Mouse (Mus musculus) layer of hippocampus, adult 9-11 months (tissue): ENCODE measurements around the gene Tcf7l2.
A peak's percentile ranks its signal among the peaks of the same experiment; 100 is the strongest.

Experiments
- DNase-seq: peaks from one replicate; pipeline ENCODE4 v3.0.0; 2022

Gene Tcf7l2

DNA sequence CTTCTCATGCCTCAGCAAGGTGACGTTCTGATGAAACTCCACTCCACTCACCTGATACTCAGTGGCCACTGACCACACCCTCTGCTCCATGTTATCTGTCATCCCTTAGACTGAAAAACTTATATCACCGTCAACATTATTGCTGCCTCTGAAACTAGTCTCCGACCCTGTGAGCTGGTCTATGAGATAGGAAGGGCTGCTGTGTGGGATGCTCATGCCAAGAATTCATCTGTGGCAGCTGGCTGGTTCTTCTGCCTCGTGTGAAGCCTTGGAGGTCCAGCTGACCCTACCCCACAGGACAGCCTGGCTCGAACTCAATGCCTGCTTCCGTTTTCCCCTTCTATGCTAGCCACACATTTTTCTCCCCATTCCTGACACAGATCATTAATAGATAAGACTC lies 125.6 kb downstream of the Tcf7l2 start:
- no peak for DNase-seq

DNA sequence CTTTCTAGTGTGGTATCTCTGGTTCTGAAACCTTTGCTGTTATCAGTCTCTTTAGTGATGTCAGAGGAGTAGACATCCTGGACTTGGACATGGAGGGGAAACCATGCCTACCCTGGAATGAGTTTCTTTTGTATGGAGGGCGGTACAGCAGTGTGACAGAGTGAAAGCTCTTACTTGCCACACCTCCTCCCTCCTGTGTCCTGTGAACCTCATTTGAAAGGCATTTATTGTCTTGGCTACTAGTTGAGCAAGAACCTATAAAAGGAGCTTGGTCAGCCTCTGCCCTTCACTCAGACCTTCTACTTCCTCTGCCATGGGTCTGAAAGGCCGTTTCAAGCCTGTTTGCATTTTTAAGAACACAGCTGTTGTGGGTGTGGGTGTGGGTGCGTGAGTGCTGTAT lies 126.3 kb downstream of the Tcf7l2 start:
- DNase-seq: no peak

DNA sequence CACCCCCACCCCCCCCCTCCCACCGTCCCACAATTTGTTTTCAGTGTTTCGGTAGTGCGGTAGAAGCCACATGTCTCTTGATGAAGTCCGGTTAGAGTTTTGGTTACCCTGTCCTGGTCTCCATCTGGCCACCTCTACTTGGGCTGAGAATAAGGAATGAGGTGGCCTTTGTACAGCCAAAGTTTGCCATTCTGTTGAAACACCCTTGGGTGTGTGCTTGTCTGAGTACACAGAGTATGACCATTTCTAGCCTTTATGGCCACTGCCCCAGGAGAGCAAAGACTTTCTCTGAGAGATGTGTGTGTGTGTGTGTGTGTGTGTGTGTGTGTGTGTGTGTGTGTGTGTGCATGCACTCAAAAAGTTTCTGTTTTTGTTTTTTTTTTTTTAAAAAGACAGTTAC lies 127.0 kb downstream of the Tcf7l2 start:
- DNase-seq: no peak

DNA sequence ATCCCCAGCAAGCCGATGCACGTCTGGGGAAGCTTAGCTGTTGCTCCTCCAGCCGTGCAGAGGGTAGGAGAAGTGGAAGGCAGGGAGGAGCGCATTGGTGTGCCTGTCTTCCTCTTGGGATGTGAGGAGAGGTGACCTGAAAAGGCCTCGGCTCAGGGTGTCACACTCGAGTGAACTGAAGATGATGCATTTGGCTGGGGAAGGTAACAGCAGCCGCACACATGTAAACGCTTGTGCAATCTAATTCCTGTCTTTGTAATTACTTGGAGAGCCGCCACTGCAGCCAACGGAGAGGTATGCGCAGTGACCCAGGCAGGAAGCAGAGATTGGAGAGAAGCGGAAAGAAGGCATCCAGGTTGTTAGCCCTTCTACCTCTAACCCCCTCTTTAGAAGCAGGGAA lies 129.2 kb downstream of the Tcf7l2 start:
- DNase-seq: no peak

DNA sequence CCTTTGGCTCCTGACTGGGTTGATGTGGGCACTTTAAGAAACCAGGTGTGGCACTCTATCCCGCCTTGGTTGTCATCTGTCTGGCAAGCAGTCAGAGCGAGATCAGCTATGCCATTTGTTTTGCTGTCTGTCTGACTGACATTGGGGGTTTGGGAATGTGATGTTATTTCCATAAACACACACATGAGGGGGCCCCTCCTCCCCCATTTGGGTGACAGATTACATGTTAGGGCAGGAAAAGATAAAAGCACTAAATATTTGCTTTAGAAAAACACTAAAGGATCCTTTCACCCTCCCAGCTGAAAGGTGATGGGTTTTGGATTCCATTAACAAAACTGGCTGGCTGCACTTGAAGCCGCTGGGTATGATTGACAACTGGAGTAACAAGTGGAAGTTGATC lies 129.9 kb downstream of the Tcf7l2 start:
- DNase-seq: no peak

DNA sequence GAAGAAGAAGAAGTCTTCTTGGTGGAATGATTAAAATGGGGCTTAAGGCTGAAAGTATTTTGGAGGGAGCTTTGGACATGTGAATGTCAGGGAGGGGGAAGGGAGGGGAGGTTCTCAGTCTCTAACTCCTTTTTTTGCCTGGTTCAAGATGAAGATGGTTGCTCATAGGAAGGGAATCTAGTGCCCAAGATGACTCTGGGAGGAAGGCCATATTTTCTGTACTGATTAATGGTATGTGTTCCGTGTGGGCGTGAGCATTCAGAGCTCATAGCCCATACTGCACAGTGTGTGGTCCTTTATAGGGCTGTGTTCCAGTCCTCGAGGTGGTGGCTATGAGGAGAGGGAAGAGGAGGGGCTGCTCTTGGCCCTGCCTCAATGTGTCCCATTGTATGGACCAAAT lies 131.6 kb downstream of the Tcf7l2 start:
- DNase-seq: no peak

DNA sequence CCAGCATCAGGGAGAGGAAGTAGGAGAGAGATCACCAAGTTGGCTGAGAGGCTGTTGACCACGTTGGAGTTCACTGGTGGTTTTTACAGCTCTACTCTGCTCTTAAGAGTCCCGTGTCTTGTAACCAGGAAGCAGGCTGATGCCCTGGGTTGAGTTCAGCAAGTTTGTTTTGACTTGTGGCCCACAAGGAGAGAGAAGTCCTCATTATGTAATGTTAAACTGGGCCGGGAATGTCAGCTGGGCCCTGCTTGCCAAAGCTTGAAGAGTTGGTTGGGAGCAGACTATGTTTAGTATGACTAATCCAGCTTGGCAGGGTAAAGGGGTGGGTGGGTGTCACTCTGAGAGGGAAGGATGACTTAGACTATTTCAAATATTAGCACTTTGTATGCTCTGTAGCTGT lies 134.9 kb downstream of the Tcf7l2 start:
- peak; percentile 40 for DNase-seq

DNA sequence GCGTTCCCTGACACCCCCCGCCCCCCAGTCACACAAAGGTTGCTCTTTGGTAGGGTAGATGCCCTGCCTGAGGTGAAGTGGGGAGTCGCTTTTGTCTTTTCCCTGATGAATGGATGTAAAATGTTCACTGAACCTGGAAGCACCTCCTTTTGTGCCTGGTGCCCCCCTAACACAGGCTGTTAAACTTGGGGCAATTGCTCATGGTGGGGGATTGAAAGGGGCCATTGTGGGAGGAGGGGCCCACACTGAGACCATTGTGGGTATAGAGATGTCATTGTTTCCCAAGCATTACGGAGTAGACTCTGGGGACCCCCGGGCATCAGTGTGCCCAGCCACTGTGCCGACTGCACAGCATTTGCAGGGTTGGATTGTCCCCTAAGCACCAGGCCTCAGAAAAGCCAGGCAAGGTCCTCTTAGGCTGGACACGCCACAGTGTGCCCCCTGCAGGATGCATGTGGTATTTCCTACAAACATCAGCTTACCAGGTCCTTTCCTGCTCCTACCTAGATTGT lies 135.8 kb downstream of the Tcf7l2 start:
- peak; percentile 8 for DNase-seq

DNA sequence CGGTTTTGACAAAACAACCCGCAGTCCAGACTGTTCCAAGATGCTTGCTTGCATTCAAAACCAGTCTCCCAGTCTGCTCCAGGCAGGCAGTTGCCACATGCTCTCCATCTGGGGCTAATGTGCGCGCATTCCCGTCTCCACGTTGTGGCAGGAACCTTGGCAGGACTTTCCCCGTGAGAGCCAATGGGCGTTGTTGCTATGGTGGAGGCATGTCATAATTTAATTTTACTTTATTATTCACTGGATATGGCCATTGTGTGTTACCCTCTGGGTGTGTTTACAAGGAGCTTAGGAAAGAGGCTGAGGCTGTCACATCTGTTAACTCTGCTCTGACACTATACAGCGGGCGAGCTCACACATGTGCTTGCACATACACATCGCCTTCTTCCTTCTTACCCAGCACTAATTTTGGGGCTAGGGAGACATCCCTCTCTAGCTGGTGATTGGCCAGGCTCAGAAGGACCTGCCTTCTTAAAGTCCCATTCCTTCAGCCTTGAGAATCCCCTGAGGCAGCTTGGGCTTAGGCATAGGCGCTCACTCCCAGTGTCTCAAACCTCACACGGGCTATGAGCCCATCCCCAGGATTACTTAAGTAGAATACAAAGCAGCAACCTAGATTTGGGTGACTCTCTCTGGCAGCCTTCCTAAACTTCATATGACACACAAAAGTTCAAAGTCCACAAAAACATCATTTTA lies 139.2 kb downstream of the Tcf7l2 start:
- peak; percentile 72 for DNase-seq

DNA sequence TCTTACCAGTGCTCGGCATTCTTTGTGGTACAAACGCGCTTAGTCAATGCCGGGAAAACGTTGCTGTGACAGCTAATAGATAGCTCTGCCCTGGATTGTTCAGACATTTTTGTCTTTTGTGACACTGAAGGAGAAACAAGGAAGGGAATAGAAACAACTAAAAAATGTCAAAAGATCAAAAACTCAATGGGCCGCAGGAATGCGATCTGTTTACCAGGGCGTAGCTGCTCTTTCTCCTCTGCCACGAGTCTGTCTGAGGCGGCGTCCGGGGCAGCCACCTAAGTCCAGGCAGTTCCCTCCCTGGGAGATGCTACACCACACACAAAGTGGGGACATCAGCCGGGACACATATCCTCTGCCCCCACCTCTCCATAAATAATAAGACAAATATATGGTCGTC lies 144.9 kb downstream of the Tcf7l2 start:
- no peak for DNase-seq

DNA sequence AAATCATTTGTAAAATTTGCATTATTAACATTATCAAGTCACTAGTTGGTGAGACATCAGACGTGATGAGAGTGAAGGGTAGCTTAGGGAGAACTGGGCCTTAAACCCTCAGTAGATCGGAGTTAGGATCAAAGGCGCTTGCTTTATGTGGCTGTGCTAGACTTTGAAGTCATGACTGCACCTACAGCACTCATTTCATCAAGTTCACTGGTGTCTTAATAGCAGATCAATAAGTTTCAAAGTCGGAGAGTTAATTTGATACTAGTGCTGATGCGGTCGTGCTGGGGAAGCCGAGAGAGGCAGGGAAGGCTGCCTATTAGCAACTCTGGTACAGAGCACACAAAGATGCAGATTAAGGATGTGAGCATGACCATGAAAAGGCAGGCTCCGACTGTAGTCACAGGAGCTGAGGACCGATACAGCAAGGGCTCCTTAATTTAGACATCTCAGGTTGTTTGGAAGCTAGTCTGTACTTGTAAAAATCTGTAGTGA lies 150.1 kb downstream of the Tcf7l2 start:
- no peak for DNase-seq

DNA sequence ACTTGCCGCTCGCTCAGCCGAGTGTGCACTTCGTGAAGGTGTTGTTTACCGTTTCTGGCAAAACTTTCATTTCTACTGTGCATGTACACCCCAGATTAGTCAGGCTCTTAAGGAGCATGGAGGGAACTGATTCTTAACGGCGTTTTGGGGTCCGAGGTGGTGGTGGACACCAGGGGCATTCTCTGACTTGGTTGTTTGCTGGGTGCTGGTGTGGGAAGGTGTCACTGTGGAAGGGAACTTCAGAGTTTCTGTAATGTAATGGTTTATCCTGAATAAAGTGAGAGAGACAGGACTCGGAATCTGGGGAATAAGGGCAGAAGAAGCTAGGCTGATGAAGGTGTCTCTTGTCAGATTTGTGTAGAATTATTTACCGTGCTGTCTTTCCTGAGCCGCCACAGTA lies 151.9 kb downstream of the Tcf7l2 start:
- no peak for DNase-seq

DNA sequence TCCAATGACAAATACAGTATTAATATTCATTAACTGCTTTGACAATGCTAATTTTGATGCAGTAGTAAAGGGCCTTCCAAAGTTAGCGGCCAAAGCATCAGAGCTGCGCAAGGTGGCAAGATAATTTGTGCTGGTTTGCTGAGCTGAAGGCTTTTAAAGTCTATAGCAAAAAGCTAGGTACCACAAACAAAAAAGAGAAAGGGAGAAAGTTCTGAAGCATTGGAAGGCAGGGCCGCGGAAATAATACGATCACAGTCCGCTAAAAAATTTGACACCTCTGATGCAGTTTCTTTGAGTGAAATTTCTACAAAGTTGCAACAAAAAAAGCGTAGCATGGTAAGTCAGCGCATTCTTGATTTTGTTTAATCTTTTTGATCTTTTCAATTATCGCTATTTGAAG lies 152.8 kb downstream of the Tcf7l2 start:
- DNase-seq: no peak

DNA sequence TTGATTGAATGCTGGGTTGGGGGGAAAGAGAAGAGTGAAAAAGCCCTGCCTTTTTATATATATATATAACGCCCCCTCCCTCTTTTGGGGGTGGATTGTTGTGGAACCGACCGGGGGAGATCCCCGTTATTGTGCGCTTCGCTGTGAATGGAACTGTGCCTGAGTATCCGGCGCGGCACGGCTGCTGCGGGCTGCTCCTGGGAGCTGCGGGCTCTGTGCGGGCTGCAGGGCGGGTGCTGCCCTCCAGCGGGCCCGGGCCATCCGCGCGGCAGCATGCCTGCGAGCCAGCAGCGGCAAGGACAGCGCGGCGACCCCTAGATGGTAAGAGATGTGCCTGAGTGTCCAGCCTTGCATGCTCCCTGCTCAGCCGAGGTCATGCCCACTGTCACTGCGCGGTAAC lies 153.7 kb downstream of the Tcf7l2 start:
- peak; percentile 4 for DNase-seq

DNA sequence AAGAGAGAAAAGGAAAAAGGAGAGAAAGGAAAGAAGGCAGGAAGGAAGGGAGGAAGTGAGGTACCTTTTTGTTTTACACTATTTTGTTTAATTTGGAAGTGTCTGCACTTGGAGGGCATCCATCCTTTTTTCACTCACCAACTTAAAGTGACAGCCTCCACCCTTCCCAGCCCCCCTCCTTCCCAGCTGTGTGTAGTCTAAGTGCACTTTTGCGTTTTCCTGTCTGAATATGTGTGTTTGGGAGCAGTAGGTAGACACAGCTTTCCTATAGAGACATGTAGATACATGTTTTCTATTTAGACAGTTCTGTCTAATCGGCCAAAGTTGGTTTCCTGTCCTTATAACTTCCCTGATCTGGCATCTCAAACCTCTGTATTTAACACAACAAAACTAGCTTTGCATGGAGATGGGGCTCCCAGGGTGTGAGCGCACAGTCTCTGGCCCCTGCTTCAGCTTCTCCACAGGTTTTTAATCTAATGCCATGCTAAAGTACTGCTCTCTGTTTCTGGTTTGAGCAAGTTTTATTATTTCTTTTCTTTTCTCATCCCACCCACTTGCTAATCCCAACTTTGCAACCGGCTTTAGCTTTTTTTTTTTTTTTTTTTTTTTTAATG lies 154.3 kb downstream of the Tcf7l2 start:
- DNase-seq: no peak

DNA sequence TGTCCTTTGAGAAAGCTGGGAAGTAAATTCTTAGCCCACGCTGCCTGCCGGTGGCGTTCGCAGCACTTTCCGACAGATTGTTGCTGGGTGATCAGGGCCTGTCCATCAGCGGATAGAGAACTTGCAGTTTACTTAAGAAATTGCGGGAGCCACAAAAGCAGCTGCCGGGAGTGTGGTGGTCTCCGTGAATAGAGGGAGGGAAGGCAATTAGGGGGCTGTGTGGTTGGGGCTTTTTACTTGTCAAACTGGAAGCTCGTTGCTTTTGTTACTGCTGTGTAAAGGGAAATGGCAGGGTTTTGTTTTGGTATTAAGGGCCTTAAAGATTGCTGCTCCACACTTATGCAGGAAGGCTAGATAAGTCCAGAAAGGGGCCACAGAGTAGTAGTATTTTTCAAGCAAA lies 155.0 kb downstream of the Tcf7l2 start:
- DNase-seq: no peak

DNA sequence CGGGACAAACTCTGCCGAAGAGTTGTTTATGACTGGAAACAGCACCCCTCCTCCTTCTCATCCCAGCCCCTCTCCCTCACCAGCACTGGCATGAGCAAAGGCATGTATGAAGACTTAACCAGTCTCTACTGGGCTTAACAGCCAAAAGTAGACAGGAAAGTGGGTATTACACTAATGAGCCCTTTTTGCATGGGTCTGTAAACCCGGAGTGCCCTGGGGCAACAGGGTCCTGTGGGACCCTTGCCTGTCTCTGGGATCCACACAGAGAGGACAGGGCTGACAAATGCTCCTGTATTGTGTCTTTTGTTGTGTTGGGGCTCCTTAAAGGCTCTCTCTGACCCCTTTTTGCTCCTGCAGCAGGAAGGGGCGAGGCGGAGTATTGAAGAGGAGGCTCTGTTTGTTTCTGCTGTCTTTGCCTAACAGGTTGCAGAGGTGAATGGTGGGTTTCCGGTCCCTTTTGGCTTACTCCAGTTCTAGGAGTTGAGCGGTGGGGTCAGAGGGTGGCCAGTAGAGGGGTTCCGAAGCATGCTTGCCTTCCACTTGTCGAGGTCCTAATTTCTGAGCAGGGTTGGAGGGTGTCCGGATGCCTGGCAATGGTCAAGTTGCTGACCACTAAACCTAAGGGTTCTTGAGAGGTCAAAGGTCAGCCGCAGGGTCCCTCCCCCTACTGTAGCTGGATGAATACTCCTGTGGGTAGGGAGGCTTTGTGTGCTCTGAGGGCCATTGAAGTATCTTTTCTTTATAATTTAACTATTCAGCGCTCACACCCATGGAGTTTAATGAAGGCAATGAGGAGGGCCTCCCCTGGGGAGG lies 161.2 kb downstream of the Tcf7l2 start:
- no peak for DNase-seq

DNA sequence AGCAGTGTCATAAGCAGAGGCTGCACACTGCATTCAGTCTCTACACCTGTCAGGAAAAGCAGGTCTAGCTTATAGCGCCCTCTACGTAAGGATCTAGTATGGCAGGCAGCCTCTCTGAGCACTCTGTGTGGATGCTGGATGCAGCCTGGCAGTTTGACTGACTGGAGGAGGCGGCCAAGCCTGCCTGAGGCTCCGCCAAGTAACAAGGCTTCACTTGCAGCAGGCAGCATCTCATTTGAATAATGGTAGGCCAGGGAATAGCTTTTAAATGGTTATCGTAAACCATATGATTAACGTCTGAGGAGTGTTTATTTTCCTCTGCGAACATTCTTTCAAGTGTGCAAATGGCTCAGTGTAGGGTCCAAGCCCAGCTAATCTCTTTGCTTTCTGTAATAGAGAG lies 167.4 kb downstream of the Tcf7l2 start:
- no peak for DNase-seq

DNA sequence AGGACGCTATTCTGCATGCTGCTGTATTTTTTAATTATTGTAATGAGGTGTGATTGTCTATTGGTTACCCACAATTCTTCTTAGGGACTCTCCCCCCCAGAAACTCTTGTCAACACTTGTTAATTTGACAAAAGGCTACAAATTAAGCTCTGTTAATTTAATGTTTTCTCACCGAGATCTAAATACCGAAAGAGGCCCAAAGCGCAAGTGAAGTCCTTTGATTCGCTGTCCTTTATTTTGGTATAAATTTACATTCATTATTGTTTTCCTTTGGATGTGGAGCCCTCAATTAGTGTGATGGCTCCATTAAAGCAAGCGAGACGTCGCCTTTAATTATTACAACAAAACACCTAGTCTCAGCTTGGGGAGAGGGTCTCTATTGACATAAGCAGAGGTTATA lies 170.3 kb downstream of the Tcf7l2 start:
- no peak for DNase-seq

DNA sequence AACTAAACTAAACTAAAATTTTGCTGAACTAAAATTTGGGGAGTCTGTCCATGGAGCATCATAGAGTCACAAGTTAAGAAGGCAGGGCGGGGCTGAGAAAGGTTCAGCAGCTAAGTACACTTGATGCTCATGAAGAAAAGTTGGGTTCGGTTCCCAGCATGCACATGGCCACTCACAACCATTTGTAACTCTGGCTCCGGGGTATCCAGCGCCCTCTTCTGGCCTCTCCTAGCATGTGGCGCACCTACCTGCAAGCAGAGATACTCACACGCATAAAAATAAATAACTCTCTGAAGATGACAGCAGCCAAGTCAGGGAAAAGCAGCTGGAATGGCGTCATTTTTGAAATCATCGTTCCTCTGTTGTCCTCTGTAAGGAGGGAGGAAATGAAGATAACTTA lies 171.2 kb downstream of the Tcf7l2 start:
- DNase-seq: no peak

DNA sequence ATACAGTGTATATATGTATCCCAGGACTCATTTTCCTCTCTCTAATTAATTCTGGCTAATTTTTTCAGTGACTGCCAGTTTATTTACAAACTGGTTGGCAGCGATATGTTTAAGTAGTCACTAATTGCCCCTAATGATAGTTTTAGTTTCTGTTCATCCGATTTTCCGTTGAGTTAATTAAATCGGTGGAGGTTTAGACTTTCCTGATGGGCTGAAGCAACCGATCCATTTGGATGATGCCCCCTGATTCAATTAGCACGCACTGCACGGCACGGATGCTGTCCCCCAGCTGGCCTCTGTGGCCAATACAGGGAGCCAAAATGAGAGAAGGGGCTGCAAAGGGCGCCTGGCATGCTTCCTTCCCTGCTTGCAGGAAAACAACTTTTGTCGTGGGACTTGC lies 172.0 kb downstream of the Tcf7l2 start:
- no peak for DNase-seq

DNA sequence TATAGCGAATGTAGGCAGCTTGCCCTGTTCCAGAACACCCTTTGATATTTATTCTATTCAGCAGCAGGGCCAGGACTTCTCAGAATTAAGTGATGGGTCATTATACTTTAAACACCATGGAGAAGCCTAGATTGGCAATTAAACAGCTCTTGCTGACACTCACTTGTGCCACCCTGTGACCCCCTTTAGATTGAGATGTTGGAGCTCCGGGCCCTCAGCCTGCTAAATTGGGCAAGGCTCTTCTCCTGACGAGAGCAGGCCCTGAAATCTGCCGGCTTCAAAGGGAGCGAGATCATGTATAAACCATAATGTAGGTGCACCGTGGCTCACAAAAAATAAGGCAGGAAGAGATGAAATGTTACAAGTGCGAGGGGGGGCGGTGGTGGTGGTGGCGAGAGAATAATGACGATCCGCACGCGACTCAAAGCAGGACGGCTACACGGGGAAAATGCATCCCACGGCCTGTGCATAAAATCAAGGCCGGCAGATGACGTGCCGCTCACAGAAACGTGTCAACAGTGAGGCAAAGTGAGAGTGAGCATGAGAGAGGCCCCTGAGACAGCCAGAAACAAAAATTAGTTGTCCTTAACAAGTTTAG lies 173.1 kb downstream of the Tcf7l2 start:
- no peak for DNase-seq

DNA sequence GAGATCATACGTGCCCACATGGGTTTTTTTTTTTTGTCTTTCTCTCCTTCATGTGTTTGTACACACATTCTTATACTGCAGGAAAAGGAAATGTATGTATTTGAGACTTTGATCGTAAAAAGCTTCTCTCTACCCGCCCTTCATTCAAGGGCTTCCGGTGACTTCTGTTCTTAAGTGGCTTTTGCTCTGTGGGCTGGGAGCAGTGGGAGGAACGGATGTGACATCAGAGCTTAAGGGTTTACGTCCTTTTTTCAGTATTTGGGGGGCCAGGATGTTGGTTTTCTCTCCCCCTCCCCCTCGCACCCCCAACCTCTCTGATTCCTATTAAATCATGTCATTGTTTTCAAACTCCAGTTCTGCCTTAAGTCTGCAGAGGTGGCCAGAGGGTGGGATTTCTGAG lies 173.9 kb downstream of the Tcf7l2 start:
- DNase-seq: no peak

DNA sequence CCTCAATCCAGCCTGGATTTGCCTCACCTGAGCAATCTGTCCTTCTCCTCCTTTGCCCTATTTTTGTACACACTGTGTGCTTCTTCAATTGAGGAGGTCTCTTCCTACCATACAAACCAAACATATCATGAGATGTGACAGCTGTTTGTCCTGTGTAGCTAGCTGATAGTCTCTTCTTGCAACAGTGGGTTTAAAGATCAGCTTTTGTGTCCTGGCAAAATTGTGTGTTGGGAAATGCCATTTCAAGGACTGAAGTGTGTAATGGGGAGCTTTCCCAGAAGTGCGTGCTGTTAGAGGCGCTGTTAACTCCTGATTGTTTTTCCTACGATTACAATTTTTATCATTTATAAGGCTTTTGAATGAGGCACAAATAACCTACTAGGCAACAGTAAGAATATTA lies 174.6 kb downstream of the Tcf7l2 start:
- DNase-seq: no peak
